Mouse (Mus musculus): ENCODE measurements around the gene Carmil1.

- no peak for TF ChIP-seq GATA1 (IDR thresholded peaks at IDR 0.05; ENCODE audit: borderline replicate concordance, low read length)
- TF ChIP-seq FLI1 (IDR thresholded peaks at IDR 0.05; ENCODE audit: low read length) = no peak
Observed at GRCm38 (mm10) chr13:24108282-24108681, 172.3 kb downstream of the Carmil1 start.
